Mouse (Mus musculus): ENCODE data around the gene Smyd3. TPM values are rescaled to one million over a fixed set of nuclear protein-coding genes. Genes with fewer than 3 reads are reported as not detected.
A peak's percentile ranks its signal among the peaks of the same experiment; 100 is the strongest.

Smyd3 gene
- total RNA-seq, 2 experiments from 2014 or later = 7.5 to 8.3 TPM

GRCm38 (mm10) chr1:179220290-179220689 lies 297.6 kb downstream of the Smyd3 start:
- no peak for DNase-seq

- DNase-seq = no peak
Observed at GRCm38 (mm10) chr1:179218061-179218460, 299.8 kb downstream of the Smyd3 start.

GRCm38 (mm10) chr1:179217036-179217435 lies 300.8 kb downstream of the Smyd3 start:
- DNase-seq = no peak

- DNase-seq = no peak
Observed at GRCm38 (mm10) chr1:179213381-179213780, 304.5 kb downstream of the Smyd3 start.

- DNase-seq = no peak
Observed at GRCm38 (mm10) chr1:179212295-179212694, 305.5 kb downstream of the Smyd3 start.

GRCm38 (mm10) chr1:179211313-179211712 lies 306.5 kb downstream of the Smyd3 start:
- DNase-seq = no peak

GRCm38 (mm10) chr1:179207846-179208595 lies 309.8 kb downstream of the Smyd3 start:
- DNase-seq = no peak

GRCm38 (mm10) chr1:179207180-179207741 lies 310.6 kb downstream of the Smyd3 start:
- no peak for DNase-seq

GRCm38 (mm10) chr1:179198517-179199200 lies 319.2 kb downstream of the Smyd3 start:
- no peak for DNase-seq

- peak in 1 of 2 experiments; percentile 17 for DNase-seq
Observed at GRCm38 (mm10) chr1:179197821-179198516, 319.9 kb downstream of the Smyd3 start.

GRCm38 (mm10) chr1:179197156-179197555 lies 320.7 kb downstream of the Smyd3 start:
- no peak for DNase-seq

- no peak for DNase-seq
Observed at GRCm38 (mm10) chr1:179196422-179196821, 321.4 kb downstream of the Smyd3 start.

GRCm38 (mm10) chr1:179192781-179193180 lies 325.1 kb downstream of the Smyd3 start:
- DNase-seq = no peak

GRCm38 (mm10) chr1:179190837-179191236 lies 327.0 kb downstream of the Smyd3 start:
- DNase-seq = no peak

- no peak for DNase-seq
Observed at GRCm38 (mm10) chr1:179187171-179187570, 330.7 kb downstream of the Smyd3 start.

- DNase-seq = no peak
Observed at GRCm38 (mm10) chr1:179184631-179185030, 333.2 kb downstream of the Smyd3 start.

- no peak for DNase-seq
Observed at GRCm38 (mm10) chr1:179183499-179183898, 334.3 kb downstream of the Smyd3 start.

- DNase-seq = no peak
Observed at GRCm38 (mm10) chr1:179180546-179180945, 337.3 kb downstream of the Smyd3 start.

GRCm38 (mm10) chr1:179176861-179177658 lies 340.8 kb downstream of the Smyd3 start:
- DNase-seq = no peak

- DNase-seq = no peak
Observed at GRCm38 (mm10) chr1:179174241-179174640, 343.6 kb downstream of the Smyd3 start.

- DNase-seq = no peak
Observed at GRCm38 (mm10) chr1:179170555-179170954, 347.3 kb downstream of the Smyd3 start.

- no peak for DNase-seq
Observed at GRCm38 (mm10) chr1:179169749-179170148, 348.1 kb downstream of the Smyd3 start.

Data from heart, adult 18-20 months (tissue).